ENCODE assay signal across 12 mouse cellular contexts in genomic region chr1:47285639-47286038, GRCm38 (mm10).
"Had no signal": no experiment of that assay in that cellular context is flagged by ENCODE, and none has a peak within 500 bp of the region (broad histone marks: within the 10 kb centered on the region; RNA-seq: fewer than 3 reads in every experiment).

No protein-coding gene starts in this region.

- H3K4me3 ChIP-seq: liver, embryonic 13.5 days had no signal

- H3K27me3 ChIP-seq: liver, embryonic 13.5 days had no signal

- DNase-seq: kidney, postnatal 14 days; kidney, postnatal 4 days; liver, embryonic 13.5 days; lung, adult 2 months; lung, postnatal 14 days; lung, postnatal 4 days; midbrain, embryonic 14.5 days; thymus, adult 2 months; thymus, postnatal 14 days; thymus, postnatal 4 days had no signal

- H3K4me1 ChIP-seq: liver, embryonic 13.5 days had no signal

- H3K9ac ChIP-seq: liver, embryonic 13.5 days had no signal

- H3K36me3 ChIP-seq: liver, embryonic 13.5 days had no signal

- H3K4me2 ChIP-seq: liver, embryonic 13.5 days; midbrain, embryonic 11.5 days had no signal

- H3K9me3 ChIP-seq: liver, embryonic 13.5 days had no signal

- H3K27ac ChIP-seq: liver, embryonic 13.5 days; stomach, postnatal 0 days had no signal
